Mouse (Mus musculus) embryonic fibroblast, embryonic 13.5 days (primary cell): ENCODE data around the gene Gm17387. TPM values are rescaled to one million over a fixed set of nuclear protein-coding genes. Genes with fewer than 3 reads are reported as not detected.

Source experiments
- H3K27ac ChIP-seq: 2 replicates; pipeline ENCODE4 v1.5.1; 2012; ENCODE audit warnings: low read length, control low read depth, inconsistent platforms; ENCODE audit not compliant: insufficient read depth
- H3K4me1 ChIP-seq: 2 replicates; pipeline ENCODE4 v1.6.1; 2011; ENCODE audit warnings: low read length; ENCODE audit not compliant: control insufficient read depth, insufficient read depth
- H3K4me3 ChIP-seq: 2 replicates; pipeline ENCODE4 v1.5.1; 2011; ENCODE audit warnings: mild to moderate bottlenecking, control low read depth, low read length; ENCODE audit not compliant: insufficient read depth
- CTCF ChIP-seq: IDR thresholded peaks from 2 replicates; pipeline ENCODE4 v1.5.1; 2011; ENCODE audit warnings: mild to moderate bottlenecking, control low read depth, low read length, moderate library complexity, borderline replicate concordance; ENCODE audit not compliant: insufficient read depth
- POLR2A ChIP-seq: IDR thresholded peaks from 2 replicates; pipeline ENCODE4 v1.6.1; 2011; ENCODE audit warnings: low read depth, mild to moderate bottlenecking, control low read depth, low read length, moderate library complexity
- polyA plus RNA-seq: library from polyadenylated mRNA; stranded (reverse); fragments of >200 nt; gene quantifications from 2 replicates; pipeline ENCODE4 v1.2.4, GENCODE M21; 2011; ENCODE audit warnings: low read depth; ENCODE audit not compliant: missing spikeins, insufficient read length

The Gm17387 gene
- polyA plus RNA-seq, 1 experiment, result not detected

DNA sequence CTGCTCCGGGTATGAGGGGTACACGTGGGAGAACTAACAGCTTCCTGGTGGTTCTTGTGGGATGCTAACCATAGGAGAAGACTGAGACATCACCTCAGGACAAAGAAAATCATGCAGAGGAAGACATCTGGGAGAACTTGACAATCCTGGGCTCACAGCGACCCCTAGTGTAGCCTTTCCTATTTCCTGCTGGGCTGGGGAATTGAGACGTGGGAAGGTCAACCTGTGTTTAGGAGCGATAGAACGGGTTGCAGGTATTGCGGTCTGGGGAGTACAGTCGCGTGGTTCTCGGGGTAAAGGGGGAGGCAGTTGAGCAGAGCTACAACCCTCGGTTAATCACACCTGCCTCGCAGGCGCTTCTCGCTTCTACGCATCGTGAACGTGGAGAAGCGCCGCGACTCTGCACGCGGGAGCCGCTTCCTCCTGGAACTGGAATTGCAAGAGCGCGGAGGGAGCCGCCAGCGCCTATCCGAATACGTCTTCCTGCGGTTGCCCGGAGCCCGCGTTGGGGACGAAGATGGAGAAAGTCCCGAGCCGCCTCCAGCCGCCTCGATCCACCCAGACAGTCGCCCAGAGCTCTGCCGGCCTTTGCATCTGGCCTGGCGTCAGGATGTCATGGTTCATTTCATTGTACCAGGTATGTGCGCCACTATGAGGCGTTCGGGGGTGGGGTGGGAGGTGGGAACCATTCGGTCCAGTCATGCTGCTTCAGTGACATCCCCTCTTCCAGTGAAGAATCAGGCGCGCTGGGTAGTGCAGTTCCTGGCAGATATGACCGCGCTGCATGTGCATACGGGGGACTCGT, 41.3 kb downstream of the Gm17387 start:
- TF ChIP-seq POLR2A, result no peak
- TF ChIP-seq CTCF, result peak; percentile 34; the same call in 1 of the 2 replicates

DNA sequence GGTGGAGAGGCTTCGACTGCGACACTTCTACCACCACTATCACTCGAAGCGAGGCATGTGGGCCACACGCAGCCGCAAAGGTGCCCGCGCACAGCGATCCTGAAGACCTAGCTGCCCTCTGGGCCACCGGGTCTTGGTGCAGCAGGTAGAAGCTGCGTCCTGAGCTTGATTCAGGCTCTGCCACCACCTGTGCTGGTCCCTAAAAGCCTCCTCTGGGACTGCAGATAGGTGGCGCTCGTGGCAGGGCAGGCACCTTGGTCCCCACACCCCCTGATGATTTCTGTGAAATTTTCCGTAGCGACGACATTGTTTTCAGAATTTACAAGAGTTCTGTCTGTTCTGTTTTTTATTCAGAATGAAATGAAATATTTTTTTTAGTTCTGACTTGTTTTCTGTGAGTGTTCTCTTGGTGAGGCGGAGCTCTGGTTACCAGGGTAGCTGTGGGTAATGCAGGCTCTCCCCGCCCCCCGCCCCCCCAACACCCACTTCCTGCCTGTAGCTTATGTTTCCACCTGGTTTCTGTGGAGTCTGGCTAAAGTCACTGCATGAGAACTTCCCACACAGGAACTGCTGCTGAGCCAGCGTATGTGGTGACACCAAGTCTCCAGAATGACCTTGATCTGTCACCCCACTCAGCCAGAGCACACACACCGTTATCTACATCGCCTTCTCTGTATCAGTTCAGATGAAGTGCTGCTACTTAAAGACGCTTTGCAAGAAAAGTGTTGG, 43.2 kb downstream of the Gm17387 start:
- TF ChIP-seq POLR2A, result no peak
- peak; percentile 61; the same call in 1 of the 2 replicates for TF ChIP-seq CTCF
- Histone ChIP-seq H3K4me3 (no peak overlapping the region), H3K4me1 (no peaks in the 10 kb centered on the region), H3K27ac (no peak overlapping the region)

More for the DNA sequence above, 41.3 kb downstream of the Gm17387 start:
- H3K27ac ChIP-seq, result no peak overlapping the region
- H3K4me1 ChIP-seq, result no peaks in the 10 kb centered on the region
- peak overlapping the region; percentile 14 for H3K4me3 ChIP-seq

DNA sequence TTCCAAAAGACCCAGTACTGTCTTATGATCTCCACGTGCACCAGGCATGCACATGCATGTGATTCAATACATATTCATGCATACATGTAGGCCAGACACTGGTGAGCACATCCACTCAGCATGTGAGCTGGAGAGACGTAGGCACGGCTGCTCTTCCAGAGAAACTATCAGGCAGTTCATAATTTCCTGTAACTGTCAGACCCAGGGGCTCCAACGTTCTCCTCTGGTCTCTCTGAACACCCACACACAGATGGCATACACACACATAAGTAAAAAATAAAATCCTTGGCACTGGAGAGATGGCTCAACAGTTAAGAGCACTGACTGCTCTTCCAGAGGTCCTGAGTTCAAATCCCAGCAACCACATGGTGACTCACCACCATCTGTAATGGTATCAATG, 44.9 kb downstream of the Gm17387 start:
- H3K4me3 ChIP-seq, result no peak overlapping the region
- no peak overlapping the region for H3K27ac ChIP-seq
- TF ChIP-seq CTCF (no peak), POLR2A (no peak)

DNA sequence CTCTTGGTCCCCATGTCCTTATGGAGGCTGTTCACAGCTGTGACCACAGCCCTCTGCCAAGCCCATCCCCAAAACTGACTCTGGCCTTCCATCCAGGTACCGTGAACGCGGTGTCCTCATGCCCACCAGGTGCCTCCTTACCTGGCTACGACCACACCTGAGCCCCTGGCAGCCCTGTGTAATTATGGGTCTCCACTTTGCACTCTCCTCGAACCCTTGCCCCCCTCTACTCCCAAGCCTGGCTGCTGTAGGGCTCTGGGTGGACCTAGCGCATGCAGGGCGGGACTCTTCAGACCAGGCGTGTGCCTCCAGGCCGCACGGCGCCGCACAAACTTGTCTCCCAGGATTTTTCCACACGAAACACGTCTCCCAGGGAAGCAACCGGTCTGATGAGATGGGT, 48.9 kb downstream of the Gm17387 start, which contains the start of gene Pkp3:
Pkp3 (plus strand) TSS at position 378 of the 400 bp plus-strand sequence.
- Histone ChIP-seq H3K4me3 (no peak within 1 kb of the TSS), H3K4me1 (no peaks in the 10 kb centered on the region; the same call in 1 of the 2 replicates), H3K27ac (no peak within 1 kb of the TSS)
- no peak for TF ChIP-seq CTCF
- TF ChIP-seq POLR2A, result no peak

More for the DNA sequence above, 44.9 kb downstream of the Gm17387 start:
- H3K4me1 ChIP-seq, result no peaks in the 10 kb centered on the region

DNA sequence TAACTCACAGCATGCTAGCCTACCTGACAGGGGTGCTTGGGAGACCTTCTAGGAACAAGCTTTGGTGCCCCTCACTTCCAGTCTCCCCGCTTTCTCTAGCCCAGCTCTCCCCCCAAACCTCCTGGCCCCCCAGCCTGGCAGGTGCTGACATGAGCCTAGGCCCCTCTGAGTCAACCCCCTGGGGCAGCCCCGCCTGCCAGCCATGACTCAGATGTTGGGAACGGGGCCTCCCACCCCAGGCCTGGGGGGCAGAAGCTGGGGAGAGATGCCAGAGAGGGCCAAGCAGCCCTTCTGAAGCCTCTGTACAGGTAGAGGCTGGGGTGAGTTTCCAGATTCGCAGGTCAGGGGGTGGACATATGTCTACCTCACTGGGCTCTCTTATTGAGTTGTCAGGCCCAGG, 49.9 kb downstream of the Gm17387 start:
- H3K27ac ChIP-seq, result no peak overlapping the region
- no peak for TF ChIP-seq POLR2A
- no peak for TF ChIP-seq CTCF
- no peak overlapping the region for H3K4me3 ChIP-seq
- H3K4me1 ChIP-seq, result no peaks in the 10 kb centered on the region; the same call in 1 of the 2 replicates

Other genes with a start within 250 kb of the Gm17387 start
- gene Syce1, start 241.3 kb upstream of the Gm17387 start, polyA plus RNA-seq, result not detected in 2 replicates
- gene Zfp941, start 207.0 kb upstream of the Gm17387 start, polyA plus RNA-seq, result 2.2 and 3.5 TPM in 2 replicates
- gene Urah, start 194.1 kb upstream of the Gm17387 start, polyA plus RNA-seq, result not detected in 2 replicates
- not detected in 2 replicates for gene Scgb1c1, start 183.6 kb upstream of the Gm17387 start, polyA plus RNA-seq
- not detected in 2 replicates for gene Odf3, start 181.3 kb upstream of the Gm17387 start, polyA plus RNA-seq
- not detected in 2 replicates for gene Gm45785, start 172.8 kb upstream of the Gm17387 start, polyA plus RNA-seq
- gene Ric8a, start 172.2 kb upstream of the Gm17387 start, polyA plus RNA-seq, result 53.4 and 58.1 TPM in 2 replicates
- gene Bet1l, start 171.6 kb upstream of the Gm17387 start, polyA plus RNA-seq, result 29.9 and 35.7 TPM in 2 replicates
- gene Psmd13, start 147.2 kb upstream of the Gm17387 start, polyA plus RNA-seq, result 206 and 213 TPM in 2 replicates
- 7.6 and 8.2 TPM in 2 replicates for gene Sirt3, start 146.8 kb upstream of the Gm17387 start, polyA plus RNA-seq
- not detected in 2 replicates for gene Cox8b, start 128.7 kb upstream of the Gm17387 start, polyA plus RNA-seq
- not detected in 2 replicates for gene Nlrp6, start 108.2 kb upstream of the Gm17387 start, polyA plus RNA-seq
- 14.3 and 19.1 TPM in 2 replicates for gene Pgghg, start 87.7 kb upstream of the Gm17387 start, polyA plus RNA-seq
- gene Ifitm5, start 78.8 kb upstream of the Gm17387 start, polyA plus RNA-seq, result 3.0 TPM in 1 of 2 replicates, not detected in the other
- gene Gm45717, start 73.2 kb upstream of the Gm17387 start, polyA plus RNA-seq, result not detected in 2 replicates
- gene Ifitm2, start 73.1 kb upstream of the Gm17387 start, polyA plus RNA-seq, result 771 and 857 TPM in 2 replicates
- 5.1 and 16.5 TPM in 2 replicates for gene Ifitm1, start 61.9 kb upstream of the Gm17387 start, polyA plus RNA-seq
- gene Ifitm3, start 18.4 kb upstream of the Gm17387 start, polyA plus RNA-seq, result 1,040 and 1,188 TPM in 2 replicates
- not detected in 2 replicates for gene Ifitm6, start 11.2 kb upstream of the Gm17387 start, polyA plus RNA-seq
- gene B4galnt4, start 32.0 kb downstream of the Gm17387 start, polyA plus RNA-seq, result 0.53 and 1.6 TPM in 2 replicates
- not detected in 2 replicates for gene Pkp3, start 49.1 kb downstream of the Gm17387 start, polyA plus RNA-seq
- gene Sigirr, start 71.4 kb downstream of the Gm17387 start, polyA plus RNA-seq, result not detected in 2 replicates
- gene Ano9, start 88.7 kb downstream of the Gm17387 start, polyA plus RNA-seq, result not detected in 2 replicates
- 27.0 and 28.3 TPM in 2 replicates for gene Ptdss2, start 93.3 kb downstream of the Gm17387 start, polyA plus RNA-seq
- 108 and 119 TPM in 2 replicates for gene Rnh1, start 143.7 kb downstream of the Gm17387 start, polyA plus RNA-seq
- 54.0 and 62.7 TPM in 2 replicates for gene Hras, start 164.9 kb downstream of the Gm17387 start, polyA plus RNA-seq
- gene Lrrc56, start 165.0 kb downstream of the Gm17387 start, polyA plus RNA-seq, result 1.9 and 2.4 TPM in 2 replicates
- 0.38 and 0.58 TPM in 2 replicates for gene Lmntd2, start 184.9 kb downstream of the Gm17387 start, polyA plus RNA-seq
- gene Rassf7, start 186.7 kb downstream of the Gm17387 start, polyA plus RNA-seq, result 3.9 and 5.8 TPM in 2 replicates
- gene Phrf1, start 199.7 kb downstream of the Gm17387 start, polyA plus RNA-seq, result 54.7 and 58.7 TPM in 2 replicates
- 6.0 and 7.2 TPM in 2 replicates for gene Irf7, start 237.3 kb downstream of the Gm17387 start, polyA plus RNA-seq
- gene Cdhr5, start 247.7 kb downstream of the Gm17387 start, polyA plus RNA-seq, result not detected in 2 replicates